Mouse (Mus musculus) T-cell, adult 2 months (primary cell): ENCODE results near the gene Usb1.

Experiments used
- DNase-seq: peaks from one replicate; pipeline ENCODE4 v3.0.0; 2022; ENCODE audit warnings: low spot score

Gene Usb1

GRCm38 (mm10) chr8:95331720-95332436 lies at the start of gene Usb1, which contains the start of gene Zfp319:
Gene Usb1 (plus strand): TSS chr8:95332284.
Gene Zfp319 (minus strand): TSS chr8:95331950.
- DNase-seq: peak; percentile 95

- no peak for DNase-seq
Measured at GRCm38 (mm10) chr8:95289066-95289650, 42.9 kb upstream of the Usb1 start.

GRCm38 (mm10) chr8:95293172-95293571 lies 38.9 kb upstream of the Usb1 start:
- DNase-seq: no peak

GRCm38 (mm10) chr8:95293891-95294290 lies 38.2 kb upstream of the Usb1 start:
- no peak for DNase-seq

- peak; percentile 28 for DNase-seq
Measured at GRCm38 (mm10) chr8:95302410-95302809, 29.7 kb upstream of the Usb1 start.

- no peak for DNase-seq
Measured at GRCm38 (mm10) chr8:95305526-95305925, 26.6 kb upstream of the Usb1 start.

GRCm38 (mm10) chr8:95306431-95306830 lies 25.7 kb upstream of the Usb1 start, which contains the start of gene Cngb1:
Gene Cngb1 (minus strand): TSS chr8:95306585.
- DNase-seq: no peak

GRCm38 (mm10) chr8:95310342-95310970 lies 21.6 kb upstream of the Usb1 start, which contains the start of gene Tepp:
Gene Tepp (plus strand): TSS chr8:95310566.
- DNase-seq: no peak

GRCm38 (mm10) chr8:95312836-95313235 lies 19.2 kb upstream of the Usb1 start:
- DNase-seq: no peak

- no peak for DNase-seq
Measured at GRCm38 (mm10) chr8:95313857-95314256, 18.2 kb upstream of the Usb1 start.

GRCm38 (mm10) chr8:95314707-95315106 lies 17.4 kb upstream of the Usb1 start:
- no peak for DNase-seq

- no peak for DNase-seq
Measured at GRCm38 (mm10) chr8:95315350-95315749, 16.7 kb upstream of the Usb1 start.

GRCm38 (mm10) chr8:95320224-95321139 lies 11.6 kb upstream of the Usb1 start:
- DNase-seq: peak; percentile 79

GRCm38 (mm10) chr8:95323201-95323600 lies 8.9 kb upstream of the Usb1 start:
- DNase-seq: no peak

GRCm38 (mm10) chr8:95324646-95325045 lies 7.4 kb upstream of the Usb1 start:
- no peak for DNase-seq

GRCm38 (mm10) chr8:95326822-95327221 lies 5.3 kb upstream of the Usb1 start:
- no peak for DNase-seq

- DNase-seq: no peak
Measured at GRCm38 (mm10) chr8:95327866-95328465, 4.1 kb upstream of the Usb1 start.

- DNase-seq: no peak
Measured at GRCm38 (mm10) chr8:95330367-95330766, 1.7 kb upstream of the Usb1 start.

- no peak for DNase-seq
Measured at GRCm38 (mm10) chr8:95331156-95331719, 846 bp upstream of the Usb1 start.

GRCm38 (mm10) chr8:95332437-95333199 lies 534 bp downstream of the Usb1 start:
- no peak for DNase-seq
